Mouse (Mus musculus) brain, embryonic 14.5 days (tissue): ENCODE measurements around the gene Sucnr1.

Source experiments
- CTCF ChIP-seq: fragments of 200-500 bp; IDR thresholded peaks from 2 replicates; pipeline ENCODE4 v1.5.1; 2012; ENCODE audit warnings: inconsistent platforms, mild to moderate bottlenecking, moderate library complexity, borderline replicate concordance; ENCODE audit not compliant: insufficient read depth, insufficient read length; ENCODE audit errors: extremely low read depth
- POLR2A ChIP-seq: fragments of 200-500 bp; IDR thresholded peaks from 2 replicates; pipeline ENCODE4 v1.6.1; 2012; ENCODE audit warnings: mild to moderate bottlenecking, inconsistent platforms, borderline replicate concordance; ENCODE audit not compliant: poor library complexity, insufficient read depth, insufficient read length, severe bottlenecking; ENCODE audit errors: extremely low read depth

DNA sequence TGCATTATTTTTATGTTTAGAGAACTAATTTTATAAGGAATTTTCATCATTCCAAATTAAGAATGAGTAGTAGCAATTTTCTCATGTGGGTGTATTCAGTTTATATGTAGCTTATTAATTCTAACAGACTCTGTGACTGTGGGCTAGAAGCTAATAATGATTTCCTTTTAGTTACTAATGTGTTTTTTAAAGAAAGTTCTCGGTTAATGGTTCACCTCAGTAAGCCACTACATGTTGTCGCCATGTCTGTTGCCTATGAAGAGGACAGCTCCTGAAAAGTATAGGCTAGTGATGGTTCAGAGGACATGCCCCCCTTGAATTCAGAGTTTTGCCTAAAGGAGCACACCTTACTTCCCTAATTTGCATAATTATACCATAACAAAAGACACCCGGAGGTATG lies 1.1 kb downstream of the Sucnr1 start:
- no peak for TF ChIP-seq CTCF
- TF ChIP-seq POLR2A, result no peak
